ENCODE assay signal across 23 mouse cellular contexts in the genomic region with DNA sequence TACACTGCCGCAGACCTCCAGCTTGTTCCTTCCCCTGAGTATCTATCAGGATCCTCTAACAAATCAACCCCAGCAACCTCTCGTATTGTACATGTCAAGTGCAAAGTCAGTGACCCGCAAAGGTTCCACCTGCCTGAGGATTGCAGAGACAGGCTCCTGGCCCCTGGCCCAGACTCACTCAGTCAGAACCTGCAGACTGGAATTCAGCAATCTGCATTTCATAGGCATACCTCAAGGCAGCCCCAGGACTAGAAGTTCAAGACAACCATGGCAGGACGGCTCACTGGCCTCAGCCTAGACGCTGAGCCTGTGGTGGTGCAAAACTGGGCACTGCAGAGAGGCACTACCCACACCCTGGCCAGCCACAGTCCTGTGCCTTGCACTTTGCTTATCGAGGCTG.
DNase-seq lines count a peak whose midpoint lies in the region; ATAC-seq lines count a peak whose summit lies in the region.
"Had no signal": no experiment of that assay in that cellular context is flagged by ENCODE, and none has a peak within 500 bp of the region (broad histone marks: within the 10 kb centered on the region; RNA-seq: fewer than 3 reads in every experiment).

No protein-coding gene starts in this region.

- H3K4me1 ChIP-seq in heart, embryonic 15.5 days (replicated peaks) = peaks cover 26% of the 10 kb centered on the region
- H3K4me1 ChIP-seq in embryonic facial prominence, embryonic 13.5 days = peaks cover 54% of the 10 kb centered on the region
- peaks cover 12% of the 10 kb centered on the region for H3K4me1 ChIP-seq in kidney, embryonic 14.5 days (ENCODE audit: control insufficient read depth, insufficient read depth, low read length)
- H3K4me1 ChIP-seq in hindbrain, embryonic 11.5 days (replicated peaks; ENCODE audit: control insufficient read depth, insufficient read depth, low read length) = peaks cover 3% of the 10 kb centered on the region; the same call in 1 of the 2 replicates

- H3K27me3 ChIP-seq in heart, embryonic 15.5 days = no peaks in the 10 kb centered on the region
- H3K27me3 ChIP-seq in embryonic facial prominence, embryonic 13.5 days = peaks cover 10% of the 10 kb centered on the region
- no peaks in the 10 kb centered on the region for H3K27me3 ChIP-seq in kidney, embryonic 14.5 days (ENCODE audit: control insufficient read depth, insufficient read depth, low read length)
- H3K27me3 ChIP-seq in hindbrain, embryonic 11.5 days (ENCODE audit: control insufficient read depth, insufficient read depth, low read length) = no peaks in the 10 kb centered on the region; the same call in 1 of the 2 replicates
- H3K27me3 ChIP-seq: embryonic facial prominence, embryonic 12.5 days; liver, embryonic 15.5 days had no signal

- H3K4me2 ChIP-seq in heart, embryonic 15.5 days = no peak overlapping the region
- H3K4me2 ChIP-seq in embryonic facial prominence, embryonic 13.5 days = no peak overlapping the region
- H3K4me2 ChIP-seq in kidney, embryonic 14.5 days (replicated peaks; ENCODE audit: low read depth, low read length) = no peak overlapping the region
- no peak overlapping the region for H3K4me2 ChIP-seq in hindbrain, embryonic 11.5 days (replicated peaks; ENCODE audit: low read depth, low read length)
- H3K4me2 ChIP-seq: embryonic facial prominence, embryonic 12.5 days; limb, embryonic 13.5 days; liver, embryonic 15.5 days; midbrain, embryonic 12.5 days; neural tube, embryonic 12.5 days had no signal

- no peak overlapping the region for H3K27ac ChIP-seq in heart, embryonic 15.5 days
- peak overlapping the region; percentile 40 for H3K27ac ChIP-seq in embryonic facial prominence, embryonic 13.5 days
- H3K27ac ChIP-seq in kidney, embryonic 14.5 days (ENCODE audit: low read depth, low read length) = peak overlapping the region; percentile 6; the same call in 1 of the 2 replicates
- H3K27ac ChIP-seq in hindbrain, embryonic 11.5 days (ENCODE audit: low read depth, low read length) = no peak overlapping the region
- H3K27ac ChIP-seq: embryonic facial prominence, embryonic 12.5 days; gastrocnemius, adult 2 months; heart, embryonic 10.5 days; hindbrain, postnatal 0 days; limb, embryonic 13.5 days; liver, embryonic 15.5 days; midbrain, embryonic 12.5 days; neural tube, embryonic 12.5 days had no signal

- DNase-seq in heart, postnatal 14 days = no peak
- peak; percentile 94 to 96 for DNase-seq in kidney, postnatal 36 days
- DNase-seq in embryo, embryonic 10 days (ENCODE audit: low spot score) = no peak
- no peak for DNase-seq in hindbrain, embryonic 11.5 days (ENCODE audit: low spot score)
- DNase-seq in adrenal gland, postnatal 25 days = no peak
- DNase-seq: adrenal gland, postnatal 10 days; B cell, adult 2 months; cerebellum, adult 18-20 months; forebrain, postnatal 0 days; gastrocnemius, adult 2 months; heart, postnatal 4 days; thymus, postnatal 14 days had no signal

- 54% methylated on average over 6 of the region's 6 CpGs for WGBS in heart, embryonic 15.5 days
- 76% methylated on average over 6 of the region's 6 CpGs for WGBS in embryonic facial prominence, embryonic 13.5 days
- WGBS in kidney, embryonic 14.5 days = 43% methylated on average over 6 of the region's 6 CpGs
- 91% methylated on average over 6 of the region's 6 CpGs for WGBS in hindbrain, embryonic 11.5 days

- no peak overlapping the region for H3K9ac ChIP-seq in heart, embryonic 15.5 days
- H3K9ac ChIP-seq in embryonic facial prominence, embryonic 13.5 days = no peak overlapping the region
- H3K9ac ChIP-seq in kidney, embryonic 14.5 days (ENCODE audit: low read depth, low read length) = no peak overlapping the region
- no peak overlapping the region for H3K9ac ChIP-seq in hindbrain, embryonic 11.5 days (ENCODE audit: low read depth, low read length)
- H3K9ac ChIP-seq: embryonic facial prominence, embryonic 12.5 days; forebrain, postnatal 0 days; limb, embryonic 13.5 days; liver, embryonic 15.5 days; midbrain, embryonic 12.5 days; neural tube, embryonic 12.5 days had no signal

- intact Hi-C loops in heart, postnatal 14 days (cut with DNase I) = no loop called here

- ATAC-seq in heart, embryonic 15.5 days (replicated peaks; ENCODE audit: insufficient number of reproducible peaks, insufficient read depth, low FRiP score, low read depth) = 0 out of 2 replicates have a peak, but pooled peaks have one; percentile 22
- ATAC-seq in embryonic facial prominence, embryonic 13.5 days (ENCODE audit: insufficient number of reproducible peaks, insufficient read depth, low FRiP score, low TSS enrichment, low read depth) = no peak
- peak; percentile 51 for ATAC-seq in kidney, embryonic 14.5 days (ENCODE audit: low FRiP score, low TSS enrichment)
- ATAC-seq in hindbrain, embryonic 11.5 days (ENCODE audit: low FRiP score) = no peak
- ATAC-seq: forebrain, postnatal 0 days; hindbrain, postnatal 0 days; intestine, postnatal 0 days had no signal

- H3K36me3 ChIP-seq in heart, embryonic 15.5 days = no peaks in the 10 kb centered on the region
- no peaks in the 10 kb centered on the region for H3K36me3 ChIP-seq in embryonic facial prominence, embryonic 13.5 days
- no peaks in the 10 kb centered on the region for H3K36me3 ChIP-seq in kidney, embryonic 14.5 days (ENCODE audit: control insufficient read depth, insufficient read depth, low read length)
- no peaks in the 10 kb centered on the region for H3K36me3 ChIP-seq in hindbrain, embryonic 11.5 days (ENCODE audit: control insufficient read depth, insufficient read depth, low read length)
- H3K36me3 ChIP-seq: embryonic facial prominence, embryonic 12.5 days; heart, embryonic 10.5 days; limb, embryonic 13.5 days; liver, embryonic 15.5 days; midbrain, embryonic 12.5 days; neural tube, embryonic 12.5 days had no signal

- no peak overlapping the region for H3K4me3 ChIP-seq in heart, embryonic 15.5 days
- H3K4me3 ChIP-seq in embryonic facial prominence, embryonic 13.5 days = no peak overlapping the region
- H3K4me3 ChIP-seq in kidney, embryonic 14.5 days (ENCODE audit: low read length) = no peak overlapping the region
- no peak overlapping the region for H3K4me3 ChIP-seq in hindbrain, embryonic 11.5 days (ENCODE audit: low read depth, low read length)
- H3K4me3 ChIP-seq: embryonic facial prominence, embryonic 12.5 days; gastrocnemius, adult 2 months; heart, embryonic 10.5 days; limb, embryonic 13.5 days; liver, embryonic 15.5 days; midbrain, embryonic 12.5 days; neural tube, embryonic 12.5 days had no signal

- no peaks in the 10 kb centered on the region for H3K9me3 ChIP-seq in heart, embryonic 15.5 days (replicated peaks)
- H3K9me3 ChIP-seq in embryonic facial prominence, embryonic 13.5 days = no peaks in the 10 kb centered on the region
- H3K9me3 ChIP-seq in kidney, embryonic 14.5 days (ENCODE audit: control insufficient read depth, low read length) = no peaks in the 10 kb centered on the region
- H3K9me3 ChIP-seq in hindbrain, embryonic 11.5 days (ENCODE audit: control insufficient read depth, low read length) = no peaks in the 10 kb centered on the region
- H3K9me3 ChIP-seq: embryonic facial prominence, embryonic 12.5 days; heart, embryonic 10.5 days; limb, embryonic 13.5 days; liver, embryonic 15.5 days; midbrain, embryonic 12.5 days; neural tube, embryonic 12.5 days had no signal

Comparison
In these comparisons a context has a peak if more than half of its experiments do, and no peak if none do; other contexts are left out.
1. ATAC-seq: peak in heart, embryonic 15.5 days (single experiment) and kidney, embryonic 14.5 days (single experiment); none in embryonic facial prominence, embryonic 13.5 days (single experiment) and hindbrain, embryonic 11.5 days (single experiment).
2. H3K27ac ChIP-seq: peak in embryonic facial prominence, embryonic 13.5 days (single experiment) and kidney, embryonic 14.5 days (single experiment); none in heart, embryonic 15.5 days (single experiment) and hindbrain, embryonic 11.5 days (single experiment).
3. DNase-seq: peak in kidney, postnatal 36 days (2 of 2); none in heart, postnatal 14 days (0 of 2), embryo, embryonic 10 days (single experiment), hindbrain, embryonic 11.5 days (single experiment) and adrenal gland, postnatal 25 days (single experiment).